In the genomic region with DNA sequence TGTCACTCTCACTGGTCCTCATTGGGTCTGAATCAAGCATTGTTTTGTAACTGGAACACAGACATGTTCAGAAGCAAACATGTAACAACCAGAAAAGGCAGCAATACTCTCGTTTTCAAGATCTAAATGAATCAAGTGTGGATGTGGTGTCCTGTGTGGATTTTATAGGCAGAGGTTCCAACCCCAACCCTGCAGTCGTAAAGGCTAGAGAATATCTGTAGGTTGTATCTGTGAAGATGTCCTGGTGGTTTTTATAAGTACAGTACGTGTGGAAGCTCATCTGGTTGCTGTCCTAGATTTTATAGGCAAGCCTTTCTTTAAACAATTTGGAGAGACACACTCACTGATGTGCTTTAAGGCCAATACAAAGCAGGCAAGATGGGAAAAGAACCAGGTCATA, we compare ENCODE assay signal across 22 mouse cellular contexts.
DNase-seq lines count a peak whose midpoint lies in the region; ATAC-seq lines count a peak whose summit lies in the region.
"Had no signal": no experiment of that assay in that cellular context is flagged by ENCODE, and none has a peak within 500 bp of the region (broad histone marks: within the 10 kb centered on the region; RNA-seq: fewer than 3 reads in every experiment).

No protein-coding gene starts in this region.

- no peak overlapping the region for H3K4me3 ChIP-seq in intestine, embryonic 14.5 days (ENCODE audit: low read depth, low read length)
- no peak overlapping the region for H3K4me3 ChIP-seq in intestine, embryonic 16.5 days (ENCODE audit: low read length)
- H3K4me3 ChIP-seq in liver, embryonic 11.5 days (ENCODE audit: low read depth, low read length), result no peak overlapping the region
- no peak overlapping the region for H3K4me3 ChIP-seq in liver, embryonic 12.5 days
- no peak overlapping the region for H3K4me3 ChIP-seq in midbrain, embryonic 11.5 days (ENCODE audit: low read depth, low read length)
- no peak overlapping the region for H3K4me3 ChIP-seq in midbrain, embryonic 10.5 days

- peak; percentile 54 for DNase-seq in heart, adult 11 months
- DNase-seq in heart, postnatal 4 days, result no peak
- DNase-seq in intestine, embryonic 14.5 days (ENCODE audit: low spot score), result peak; percentile 27
- DNase-seq in liver, embryonic 11.5 days (ENCODE audit: low spot score), result peak; percentile 8
- DNase-seq in midbrain, embryonic 11.5 days (ENCODE audit: low spot score, missing footprints), result peak; percentile 73
- no peak for DNase-seq in midbrain, embryonic 10.5 days (ENCODE audit: low spot score)
- DNase-seq: adrenal gland, adult 2 months; adrenal gland, adult 8-10 months; adrenal gland, postnatal 10 days; adrenal gland, postnatal 14 days; adrenal gland, postnatal 25 days; adrenal gland, postnatal 36 days; B cell, adult 2 months; cerebellum, adult 11 months; cerebellum, adult 11-12 months had no signal

- no peak overlapping the region for H3K27ac ChIP-seq in intestine, embryonic 14.5 days (ENCODE audit: low read depth)
- no peak overlapping the region for H3K27ac ChIP-seq in intestine, embryonic 16.5 days (ENCODE audit: low read length)
- no peak overlapping the region for H3K27ac ChIP-seq in liver, embryonic 11.5 days (ENCODE audit: low read depth, low read length)
- H3K27ac ChIP-seq in liver, embryonic 12.5 days, result no peak overlapping the region
- no peak overlapping the region for H3K27ac ChIP-seq in midbrain, embryonic 11.5 days (ENCODE audit: low read depth, low read length)
- no peak overlapping the region for H3K27ac ChIP-seq in midbrain, embryonic 10.5 days (replicated peaks)

- 62% methylated on average over 3 of the region's 3 CpGs for WGBS in intestine, embryonic 14.5 days
- WGBS in intestine, embryonic 16.5 days, result 74% methylated on average over 3 of the region's 3 CpGs
- WGBS in liver, embryonic 11.5 days, result 74% methylated on average over 3 of the region's 3 CpGs
- 51% methylated on average over 3 of the region's 3 CpGs for whole genome bisulfite sequencing in liver, embryonic 12.5 days (ENCODE audit: insufficient replicate concordance)
- 86% methylated on average over 3 of the region's 3 CpGs for WGBS in midbrain, embryonic 11.5 days
- WGBS in midbrain, embryonic 10.5 days, result 88% methylated on average over 3 of the region's 3 CpGs

- no peaks in the 10 kb centered on the region for H3K36me3 ChIP-seq in intestine, embryonic 14.5 days (ENCODE audit: control insufficient read depth, insufficient read depth, low read length)
- H3K36me3 ChIP-seq in intestine, embryonic 16.5 days (ENCODE audit: control insufficient read depth, insufficient read depth, low read length), result no peaks in the 10 kb centered on the region
- no peaks in the 10 kb centered on the region for H3K36me3 ChIP-seq in liver, embryonic 11.5 days (ENCODE audit: control insufficient read depth, insufficient read depth, low read length)
- no peaks in the 10 kb centered on the region for H3K36me3 ChIP-seq in liver, embryonic 12.5 days
- no peaks in the 10 kb centered on the region for H3K36me3 ChIP-seq in midbrain, embryonic 11.5 days (ENCODE audit: control insufficient read depth, insufficient read depth, low read length)
- no peaks in the 10 kb centered on the region for H3K36me3 ChIP-seq in midbrain, embryonic 10.5 days
- H3K36me3 ChIP-seq: G1E had no signal

- no peaks in the 10 kb centered on the region for H3K9me3 ChIP-seq in intestine, embryonic 14.5 days (ENCODE audit: control insufficient read depth, low read length)
- H3K9me3 ChIP-seq in intestine, embryonic 16.5 days (ENCODE audit: control insufficient read depth, low read length), result no peaks in the 10 kb centered on the region
- H3K9me3 ChIP-seq in liver, embryonic 11.5 days (ENCODE audit: control insufficient read depth, low read length), result no peaks in the 10 kb centered on the region
- H3K9me3 ChIP-seq in liver, embryonic 12.5 days (replicated peaks), result no peaks in the 10 kb centered on the region
- H3K9me3 ChIP-seq in midbrain, embryonic 11.5 days (ENCODE audit: control insufficient read depth, low read length), result no peaks in the 10 kb centered on the region
- no peaks in the 10 kb centered on the region for H3K9me3 ChIP-seq in midbrain, embryonic 10.5 days (replicated peaks)

- no peak for ATAC-seq in intestine, embryonic 14.5 days (replicated peaks; ENCODE audit: low FRiP score, low TSS enrichment, low read depth)
- ATAC-seq in intestine, embryonic 16.5 days, result no peak
- ATAC-seq in liver, embryonic 11.5 days (replicated peaks; ENCODE audit: low FRiP score), result no peak
- ATAC-seq in liver, embryonic 12.5 days, result no peak
- ATAC-seq in midbrain, embryonic 11.5 days (ENCODE audit: low FRiP score), result no peak
- ATAC-seq: activated CD4-positive, CD25-positive, alpha-beta regulatory T cell, adult 4 months; CD4-positive, CD25-positive, alpha-beta regulatory T cell, adult 4 months; Patski had no signal

- no peak overlapping the region for H3K9ac ChIP-seq in intestine, embryonic 14.5 days (ENCODE audit: low read length)
- H3K9ac ChIP-seq in intestine, embryonic 16.5 days (ENCODE audit: low read depth, low read length), result no peak overlapping the region
- H3K9ac ChIP-seq in liver, embryonic 11.5 days (ENCODE audit: low read depth, low read length), result no peak overlapping the region
- no peak overlapping the region for H3K9ac ChIP-seq in liver, embryonic 12.5 days
- H3K9ac ChIP-seq in midbrain, embryonic 11.5 days (ENCODE audit: low read length), result no peak overlapping the region

- no peaks in the 10 kb centered on the region for H3K4me1 ChIP-seq in intestine, embryonic 14.5 days (replicated peaks; ENCODE audit: control insufficient read depth, insufficient read depth, low read length)
- no peaks in the 10 kb centered on the region for H3K4me1 ChIP-seq in intestine, embryonic 16.5 days (ENCODE audit: control insufficient read depth, insufficient read depth, low read length)
- no peaks in the 10 kb centered on the region for H3K4me1 ChIP-seq in liver, embryonic 11.5 days (replicated peaks; ENCODE audit: control insufficient read depth, insufficient read depth, low read length)
- no peaks in the 10 kb centered on the region for H3K4me1 ChIP-seq in liver, embryonic 12.5 days
- H3K4me1 ChIP-seq in midbrain, embryonic 11.5 days (ENCODE audit: control insufficient read depth, insufficient read depth, low read length), result no peaks in the 10 kb centered on the region
- peaks cover 28% of the 10 kb centered on the region for H3K4me1 ChIP-seq in midbrain, embryonic 10.5 days

- H3K4me2 ChIP-seq in intestine, embryonic 14.5 days (ENCODE audit: low read length), result no peak overlapping the region
- no peak overlapping the region for H3K4me2 ChIP-seq in intestine, embryonic 16.5 days (ENCODE audit: low read depth, low read length)
- no peak overlapping the region for H3K4me2 ChIP-seq in liver, embryonic 11.5 days
- H3K4me2 ChIP-seq in liver, embryonic 12.5 days, result no peak overlapping the region
- H3K4me2 ChIP-seq in midbrain, embryonic 11.5 days, result no peak overlapping the region

- no peaks in the 10 kb centered on the region for H3K27me3 ChIP-seq in intestine, embryonic 14.5 days (replicated peaks; ENCODE audit: control insufficient read depth, insufficient read depth, low read length)
- no peaks in the 10 kb centered on the region for H3K27me3 ChIP-seq in intestine, embryonic 16.5 days (replicated peaks; ENCODE audit: control insufficient read depth, insufficient read depth, low read length)
- H3K27me3 ChIP-seq in liver, embryonic 11.5 days (replicated peaks; ENCODE audit: control insufficient read depth, insufficient read depth, low read length), result no peaks in the 10 kb centered on the region
- no peaks in the 10 kb centered on the region for H3K27me3 ChIP-seq in liver, embryonic 12.5 days (replicated peaks)
- H3K27me3 ChIP-seq in midbrain, embryonic 11.5 days (ENCODE audit: control insufficient read depth, insufficient read depth, low read length), result no peaks in the 10 kb centered on the region
- H3K27me3 ChIP-seq in midbrain, embryonic 10.5 days (ENCODE audit: low read depth, poor library complexity, severe bottlenecking), result no peaks in the 10 kb centered on the region
- H3K27me3 ChIP-seq: CH12.LX, Patski had no signal

Comparison
In these comparisons a context has a peak if more than half of its experiments do, and no peak if none do; other contexts are left out.
1. DNase-seq: peak in heart, adult 11 months (single experiment), intestine, embryonic 14.5 days (single experiment), liver, embryonic 11.5 days (single experiment) and midbrain, embryonic 11.5 days (single experiment); none in heart, postnatal 4 days (single experiment) and midbrain, embryonic 10.5 days (single experiment).